Mouse (Mus musculus) MEL (cell line): ENCODE data around the gene Cchcr1.

Experiments
- CTCF ChIP-seq, 3 experiments: IDR thresholded peaks in 2 of 3; conservative IDR thresholded peaks in 1 of 3; 2 replicates each; pipeline ENCODE4 v1.5.1; 2011 to 2012; ENCODE audit warnings: low read length in 3 of 3, low read depth in 2 of 3, mild to moderate bottlenecking in 2 of 3, improper control_type of control experiment in 1 of 3, inconsistent platforms in 1 of 3, mixed read lengths in 1 of 3, moderate library complexity in 1 of 3; ENCODE audit not compliant: control insufficient read depth in 1 of 3, insufficient read depth in 1 of 3, poor library complexity in 1 of 3, severe bottlenecking in 1 of 3
- HCFC1 ChIP-seq: IDR thresholded peaks from 2 replicates; pipeline ENCODE4 v1.6.1; 2012; ENCODE audit warnings: low read depth, mild to moderate bottlenecking, inconsistent platforms, low read length, improper control_type of control experiment, moderate library complexity
- JUND ChIP-seq: IDR thresholded peaks from 2 replicates; pipeline ENCODE4 v1.6.1; 2011; ENCODE audit warnings: low read depth, mild to moderate bottlenecking, improper control_type of control experiment, low read length
- POLR2A ChIP-seq, 2 experiments: IDR thresholded peaks; 2 replicates each; pipeline ENCODE4 v1.6.1; 2011 to 2012; ENCODE audit warnings: low read length in 2 of 2, mild to moderate bottlenecking in 2 of 2, control low read depth in 1 of 2, improper control_type of control experiment in 1 of 2, low read depth in 1 of 2, moderate library complexity in 1 of 2; ENCODE audit not compliant: control insufficient read depth in 1 of 2, insufficient read depth in 1 of 2, poor library complexity in 1 of 2
- POLR2AphosphoS2 ChIP-seq: IDR thresholded peaks from 2 replicates; pipeline ENCODE4 v1.6.1; 2011; ENCODE audit warnings: low read length, improper control_type of control experiment
- ZKSCAN1 ChIP-seq: IDR thresholded peaks from 2 replicates; pipeline ENCODE4 v1.6.1; 2012; ENCODE audit warnings: low read depth, mild to moderate bottlenecking, inconsistent platforms, low read length, improper control_type of control experiment, moderate library complexity

DNA sequence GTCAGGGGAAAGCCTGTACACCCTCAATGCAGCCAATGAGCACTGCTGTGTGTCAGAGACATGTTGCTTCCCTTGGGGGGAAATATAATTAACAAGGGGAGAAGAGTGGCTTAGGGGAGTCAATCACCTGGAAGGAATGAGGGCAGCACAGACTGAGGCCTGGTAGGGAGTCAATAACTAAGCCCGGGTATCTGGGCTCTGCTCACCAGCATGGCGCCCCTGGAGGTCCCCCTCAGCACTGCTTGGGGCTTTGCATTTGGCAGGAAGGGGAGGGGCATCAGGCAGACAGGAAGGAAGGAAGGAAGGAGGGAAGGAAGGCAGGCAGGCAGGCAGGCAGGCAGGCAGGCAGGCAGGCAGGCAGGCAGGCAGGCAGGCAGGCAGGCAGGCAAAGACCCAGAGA is 30.6 kb downstream of the Cchcr1 start:
- no peak for TF ChIP-seq JUND
- TF ChIP-seq POLR2A (IDR thresholded peaks at IDR 0.05; ENCODE audit: control insufficient read depth in 1 of 2, insufficient read depth in 1 of 2, low read depth in 1 of 2, low read length in 2 of 2, poor library complexity in 1 of 2): no peak
- TF ChIP-seq HCFC1: no peak
- TF ChIP-seq CTCF (IDR thresholded peaks at IDR 0.05 in 2 of 3, conservative IDR thresholded peaks at IDR 0.05 in 1 of 3; ENCODE audit: control insufficient read depth in 1 of 3, insufficient read depth in 1 of 3, low read depth in 2 of 3, low read length in 3 of 3, poor library complexity in 1 of 3, severe bottlenecking in 1 of 3): peak in 2 of 3 experiments; percentile 6 to 7; a peak in 2 of 6 replicates
- TF ChIP-seq ZKSCAN1: no peak
- TF ChIP-seq POLR2AphosphoS2: no peak
